Mouse (Mus musculus): ENCODE results near the gene Atf6.

- TF ChIP-seq CTCF (IDR thresholded peaks at IDR 0.05; ENCODE audit: extremely low read depth, insufficient read depth, insufficient read length, insufficient replicate concordance) (no peak), POLR2A (IDR thresholded peaks at IDR 0.05; ENCODE audit: low read depth, low read length) (no peak)
Observed at GRCm38 (mm10) chr1:170865406-170865805, 2.2 kb downstream of the Atf6 start.
